Mouse (Mus musculus) midbrain, embryonic 10.5 days (tissue): ENCODE results near the gene Cpa4. TPM values are rescaled to one million over a fixed set of nuclear protein-coding genes. Genes with fewer than 3 reads are reported as not detected.

Source experiments
- DNase-seq: peaks from one replicate; pipeline ENCODE4 v3.0.0-alpha.2; 2017; ENCODE audit warnings: low spot score
- H3K27ac ChIP-seq: fragments of 300-500 bp; sonication (generic); replicated peaks from 2 replicates; pipeline ENCODE4 v1.5.1; 2016; ENCODE audit warnings: mild to moderate bottlenecking
- H3K27me3 ChIP-seq: fragments of 300-500 bp; sonication (generic); 2 replicates; pipeline ENCODE4 v1.6.1; 2016; ENCODE audit warnings: low read depth, mild to moderate bottlenecking; ENCODE audit not compliant: poor library complexity, severe bottlenecking
- H3K36me3 ChIP-seq: fragments of 300-500 bp; sonication (generic); 2 replicates; pipeline ENCODE4 v1.6.1; 2016; ENCODE audit warnings: mild to moderate bottlenecking, moderate library complexity
- H3K4me1 ChIP-seq: fragments of 300-500 bp; sonication (generic); 2 replicates; pipeline ENCODE4 v1.6.1; 2016
- H3K4me3 ChIP-seq: fragments of 300-500 bp; sonication (generic); 2 replicates; pipeline ENCODE4 v1.5.1; 2016; ENCODE audit warnings: mild to moderate bottlenecking, moderate library complexity
- H3K9me3 ChIP-seq: fragments of 300-500 bp; sonication (generic); replicated peaks from 2 replicates; pipeline ENCODE4 v1.6.1; 2016; ENCODE audit warnings: mild to moderate bottlenecking
- WGBS: fragments of 180-500 bp; shearing (Covaris S2); methylation state at CpG from one replicate; pipeline ENCODE4 v1.1.7; 2016; 5-methylcytosine and 5-hydroxymethylcytosine counted together
- polyA plus RNA-seq: library from polyadenylated mRNA; unstranded; fragments of >200 nt; fragmentation: Nextera tagmentation; extraction: Ambion mirVana; gene quantifications from 2 replicates; pipeline ENCODE4 v1.2.1, GENCODE M21; 2016

The Cpa4 gene
- polyA plus RNA-seq, 1 experiment from 2014 or later, result 1.3 TPM

GRCm38 (mm10) chr6:30605672-30606071 is 37.5 kb downstream of the Cpa4 start:
- Histone ChIP-seq H3K4me1 (peaks cover 16% of the 10 kb centered on the region), H3K4me3 (no peak overlapping the region), H3K36me3 (no peaks in the 10 kb centered on the region), H3K27ac (no peak overlapping the region), H3K27me3 (no peaks in the 10 kb centered on the region), H3K9me3 (no peaks in the 10 kb centered on the region)
- 92% methylated on average over 5 of the region's 5 CpGs for WGBS
- no peak for DNase-seq

- no peaks in the 10 kb centered on the region for H3K9me3 ChIP-seq
- WGBS, result 83% methylated on average over 7 of the region's 7 CpGs
- peak within 1 kb of the TSS; percentile 93 for H3K27ac ChIP-seq
- H3K4me3 ChIP-seq, result no peak within 1 kb of the TSS
- H3K36me3 ChIP-seq, result no peaks in the 10 kb centered on the region
- no peaks in the 10 kb centered on the region for H3K27me3 ChIP-seq
- H3K4me1 ChIP-seq, result peaks cover 62% of the 10 kb centered on the region
- no peak for DNase-seq
These were observed 42.5 kb downstream of the Cpa4 start, which contains the start of gene Cpa5 for GRCm38 (mm10) chr6:30610710-30611109. Gene Cpa5, plus strand, starts transcription at chr6:30611010.

GRCm38 (mm10) chr6:30611212-30611611 is 43.0 kb downstream of the Cpa4 start:
- 31% methylated on average over 5 of the region's 5 CpGs for WGBS
- DNase-seq, result peak; percentile 45
- peak overlapping the region; percentile 93 for H3K27ac ChIP-seq

GRCm38 (mm10) chr6:30614251-30614650 is 46.1 kb downstream of the Cpa4 start:
- peaks cover 94% of the 10 kb centered on the region for H3K4me1 ChIP-seq
- H3K4me3 ChIP-seq, result no peak overlapping the region
- no peak for DNase-seq
- no peaks in the 10 kb centered on the region for H3K36me3 ChIP-seq
- H3K9me3 ChIP-seq, result no peaks in the 10 kb centered on the region
- WGBS, result 81% methylated on average over 6 of the region's 6 CpGs
- H3K27me3 ChIP-seq, result no peaks in the 10 kb centered on the region
- H3K27ac ChIP-seq, result peak overlapping the region; percentile 93

More at GRCm38 (mm10) chr6:30611212-30611611, 43.0 kb downstream of the Cpa4 start:
- Histone ChIP-seq H3K9me3 (no peaks in the 10 kb centered on the region), H3K36me3 (no peaks in the 10 kb centered on the region), H3K4me1 (peaks cover 67% of the 10 kb centered on the region), H3K27me3 (no peaks in the 10 kb centered on the region), H3K4me3 (no peak overlapping the region)

- Histone ChIP-seq H3K9me3 (no peaks in the 10 kb centered on the region), H3K27me3 (no peaks in the 10 kb centered on the region), H3K4me1 (peaks cover 96% of the 10 kb centered on the region), H3K27ac (peak overlapping the region; percentile 93), H3K4me3 (peak overlapping the region; percentile 46), H3K36me3 (no peaks in the 10 kb centered on the region)
- DNase-seq, result peak; percentile 56
- 11% methylated on average over 4 of the region's 4 CpGs for WGBS
These were observed 47.6 kb downstream of the Cpa4 start for GRCm38 (mm10) chr6:30615741-30616140.

- H3K4me1 ChIP-seq, result peaks cover 96% of the 10 kb centered on the region
- no peaks in the 10 kb centered on the region for H3K9me3 ChIP-seq
- WGBS, result 2% methylated on average over 8 of the region's 8 CpGs
- H3K36me3 ChIP-seq, result no peaks in the 10 kb centered on the region
- no peaks in the 10 kb centered on the region for H3K27me3 ChIP-seq
- H3K27ac ChIP-seq, result peak overlapping the region; percentile 93
- peak overlapping the region; percentile 46 for H3K4me3 ChIP-seq
- DNase-seq, result peak; percentile 86
These were observed 48.3 kb downstream of the Cpa4 start for GRCm38 (mm10) chr6:30616491-30616941.

GRCm38 (mm10) chr6:30617020-30617958 is 49.1 kb downstream of the Cpa4 start:
- H3K4me1 ChIP-seq, result peaks cover 90% of the 10 kb centered on the region
- no peaks in the 10 kb centered on the region for H3K27me3 ChIP-seq
- H3K9me3 ChIP-seq, result no peaks in the 10 kb centered on the region
- DNase-seq, result peak; percentile 92
- H3K4me3 ChIP-seq, result peak overlapping the region; percentile 46
- H3K36me3 ChIP-seq, result no peaks in the 10 kb centered on the region
- 1% methylated on average over 13 of the region's 13 CpGs for WGBS
- H3K27ac ChIP-seq, result peak overlapping the region; percentile 93

GRCm38 (mm10) chr6:30617959-30618590 is 49.9 kb downstream of the Cpa4 start:
- DNase-seq, result peak; percentile 84
- H3K4me1 ChIP-seq, result peaks cover 83% of the 10 kb centered on the region
- no peaks in the 10 kb centered on the region for H3K36me3 ChIP-seq
- H3K9me3 ChIP-seq, result no peaks in the 10 kb centered on the region
- 1% methylated on average over 18 of the region's 18 CpGs for WGBS
- H3K27ac ChIP-seq, result peak overlapping the region; percentile 93
- H3K4me3 ChIP-seq, result peak overlapping the region; percentile 46
- H3K27me3 ChIP-seq, result no peaks in the 10 kb centered on the region

- Histone ChIP-seq H3K4me1 (peaks cover 78% of the 10 kb centered on the region), H3K27me3 (no peaks in the 10 kb centered on the region), H3K4me3 (peak overlapping the region; percentile 46; the same call in 1 of the 2 replicates), H3K27ac (peak overlapping the region; percentile 93), H3K36me3 (no peaks in the 10 kb centered on the region), H3K9me3 (no peaks in the 10 kb centered on the region)
- WGBS, result 20% methylated on average over 6 of the region's 6 CpGs
- DNase-seq, result peak; percentile 38
These were observed 50.6 kb downstream of the Cpa4 start for GRCm38 (mm10) chr6:30618735-30619134.

GRCm38 (mm10) chr6:30619606-30620005 is 51.4 kb downstream of the Cpa4 start:
- Histone ChIP-seq H3K27ac (peak overlapping the region; percentile 93), H3K4me1 (peaks cover 70% of the 10 kb centered on the region)
- WGBS, result 62% methylated on average over 5 of the region's 5 CpGs

GRCm38 (mm10) chr6:30620591-30620990 is 52.4 kb downstream of the Cpa4 start:
- DNase-seq, result no peak
- peaks cover 60% of the 10 kb centered on the region for H3K4me1 ChIP-seq
- 86% methylated on average over 4 of the region's 4 CpGs for WGBS
- peak overlapping the region; percentile 93 for H3K27ac ChIP-seq
- H3K36me3 ChIP-seq, result no peaks in the 10 kb centered on the region
- H3K4me3 ChIP-seq, result no peak overlapping the region
- no peaks in the 10 kb centered on the region for H3K9me3 ChIP-seq
- H3K27me3 ChIP-seq, result no peaks in the 10 kb centered on the region

More at GRCm38 (mm10) chr6:30619606-30620005, 51.4 kb downstream of the Cpa4 start:
- Histone ChIP-seq H3K27me3 (no peaks in the 10 kb centered on the region), H3K36me3 (no peaks in the 10 kb centered on the region), H3K9me3 (no peaks in the 10 kb centered on the region), H3K4me3 (no peak overlapping the region)
- DNase-seq, result no peak

GRCm38 (mm10) chr6:30620994-30621393 is 52.8 kb downstream of the Cpa4 start:
- Histone ChIP-seq H3K4me1 (peaks cover 56% of the 10 kb centered on the region), H3K36me3 (no peaks in the 10 kb centered on the region), H3K9me3 (no peaks in the 10 kb centered on the region), H3K4me3 (no peak overlapping the region), H3K27me3 (no peaks in the 10 kb centered on the region), H3K27ac (peak overlapping the region; percentile 93)
- no peak for DNase-seq
- WGBS, result 91% methylated on average over 6 of the region's 6 CpGs
